Mouse (Mus musculus) liver, adult 2 months (tissue): ENCODE data around the gene Medag. TPM values are rescaled to one million over a fixed set of nuclear protein-coding genes. Genes with fewer than 3 reads are reported as not detected.

Experiments
- DNase-seq: peaks from one replicate; pipeline ENCODE4 v3.0.0-alpha.2; 2011; ENCODE audit warnings: low read depth, low spot score; ENCODE audit errors: extremely low read depth
- H3K27ac ChIP-seq: fragments of 200-500 bp; replicated peaks from 2 replicates; pipeline ENCODE4 v1.5.1; 2012; ENCODE audit warnings: low read depth, mild to moderate bottlenecking, control low read depth, inconsistent platforms, low read length; ENCODE audit not compliant: insufficient read depth
- H3K27me3 ChIP-seq: fragments of 200-500 bp; 2 replicates; pipeline ENCODE4 v1.6.1; 2012; ENCODE audit warnings: mild to moderate bottlenecking, moderate library complexity, low read length, inconsistent platforms; ENCODE audit not compliant: control insufficient read depth, insufficient read depth
- H3K36me3 ChIP-seq: fragments of 200-500 bp; 2 replicates; pipeline ENCODE4 v1.6.1; 2012; ENCODE audit warnings: low read length, inconsistent platforms; ENCODE audit not compliant: control insufficient read depth, insufficient read depth
- H3K4me1 ChIP-seq: fragments of 200-500 bp; 2 replicates; pipeline ENCODE4 v1.6.1; 2011; ENCODE audit warnings: low read length; ENCODE audit not compliant: control insufficient read depth, insufficient read depth
- H3K4me3 ChIP-seq: fragments of 200-500 bp; 2 replicates; pipeline ENCODE4 v1.5.1; 2011; ENCODE audit warnings: low read depth, mild to moderate bottlenecking, control low read depth, low read length, moderate library complexity; ENCODE audit not compliant: insufficient read depth
- H3K79me2 ChIP-seq: fragments of 200-500 bp; 2 replicates; pipeline ENCODE4 v1.6.1; 2012; ENCODE audit warnings: inconsistent platforms, mild to moderate bottlenecking, low read length, moderate library complexity; ENCODE audit not compliant: control insufficient read depth, insufficient read depth
- H3K9ac ChIP-seq: fragments of 200-500 bp; 2 replicates; pipeline ENCODE4 v1.6.1; 2012; ENCODE audit warnings: low read depth, mild to moderate bottlenecking, control low read depth, inconsistent platforms, low read length
- CTCF ChIP-seq: fragments of 200-500 bp; IDR thresholded peaks from 2 replicates; pipeline ENCODE4 v1.5.1; 2011; ENCODE audit warnings: low read depth, low read length, control low read depth
- POLR2A ChIP-seq: fragments of 200-500 bp; IDR thresholded peaks from 2 replicates; pipeline ENCODE4 v1.6.1; 2011; ENCODE audit warnings: low read length, control low read depth; ENCODE audit not compliant: insufficient read depth; ENCODE audit errors: extremely low read depth
- WGBS: fragments of 180-500 bp; shearing (Covaris S2); methylation state at CpG from one replicate; pipeline ENCODE4 v1.1.7; 2018; 5-methylcytosine and 5-hydroxymethylcytosine counted together
- polyA plus RNA-seq: library from polyadenylated mRNA; depleted of rRNA; stranded (reverse); fragments of >200 nt; gene quantifications from 2 replicates; pipeline ENCODE4 v1.2.3, GENCODE M21; 2012
- total RNA-seq: library from RNA; depleted of rRNA; stranded (reverse); fragments of >200 nt; gene quantifications from 2 replicates; pipeline ENCODE4 v1.2.3, GENCODE M21; 2014

Gene Medag
- total and polyA plus RNA-seq, 2 experiments: 0.18 to 0.21 TPM

DNA sequence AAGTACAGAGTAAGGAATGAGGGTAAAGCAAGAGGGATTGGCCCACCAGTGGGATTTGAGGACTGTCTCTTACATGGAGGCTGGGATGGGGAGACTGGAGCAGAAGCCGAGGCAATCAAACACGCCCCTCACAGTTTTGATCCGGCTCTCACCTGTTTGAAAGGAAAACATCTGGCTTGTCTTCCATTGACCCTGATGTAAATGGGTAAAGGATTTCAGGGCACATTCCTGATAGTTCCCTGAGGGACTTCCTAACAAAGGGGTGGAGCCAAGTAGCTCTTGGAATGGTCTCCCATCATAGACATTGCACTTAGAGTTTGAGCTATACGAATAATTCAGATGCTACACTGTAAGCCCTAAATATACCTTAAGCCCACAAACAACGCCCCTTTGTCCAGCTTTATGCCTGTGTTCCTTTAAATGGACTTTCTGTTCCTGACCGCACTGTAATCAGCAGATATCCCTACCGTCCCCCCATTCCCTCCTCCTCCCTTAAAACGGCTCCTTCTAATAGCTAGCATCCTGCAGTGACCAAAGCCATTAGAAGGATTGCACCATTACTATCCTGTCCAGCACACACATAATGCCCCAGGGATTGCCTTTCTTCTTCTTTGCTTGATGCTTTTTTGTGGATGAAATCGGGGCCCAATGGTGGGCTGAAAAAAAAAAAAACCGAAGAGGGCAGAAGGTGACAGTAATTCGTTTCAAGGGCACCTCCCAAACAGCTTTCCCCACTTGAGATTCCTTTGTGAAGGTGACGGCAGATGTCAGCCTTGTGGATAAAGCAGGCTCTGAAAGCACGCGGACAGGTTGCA, 36.3 kb upstream of the Medag start:
- Histone ChIP-seq H3K4me1 (no peaks in the 10 kb centered on the region), H3K27me3 (no peaks in the 10 kb centered on the region), H3K79me2 (no peaks in the 10 kb centered on the region), H3K36me3 (no peaks in the 10 kb centered on the region), H3K27ac (no peak overlapping the region), H3K4me3 (no peak overlapping the region), H3K9ac (no peak overlapping the region)
- 55% methylated on average over 14 of the region's 14 CpGs for WGBS
- no peak for TF ChIP-seq CTCF
- no peak for TF ChIP-seq POLR2A
- no peak for DNase-seq

DNA sequence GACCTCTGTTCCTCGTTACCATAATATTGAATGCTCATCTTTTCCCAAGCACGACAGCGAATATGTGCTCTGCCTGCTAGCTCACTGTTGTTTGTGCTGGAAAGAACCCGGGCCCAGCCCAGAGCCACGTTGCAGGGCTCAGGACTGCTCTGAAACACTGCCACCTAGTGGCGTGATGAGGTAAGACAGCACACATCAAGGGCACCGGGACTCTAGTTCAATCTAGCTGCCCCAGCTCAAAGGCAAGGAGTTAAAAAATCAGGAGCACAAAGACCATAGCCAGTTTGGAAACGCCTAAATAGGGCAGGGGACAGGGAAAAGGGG, 35.7 kb upstream of the Medag start:
- no peak overlapping the region for H3K4me3 ChIP-seq
- H3K4me1 ChIP-seq: no peaks in the 10 kb centered on the region
- no peak for TF ChIP-seq POLR2A
- peak; percentile 96 for TF ChIP-seq CTCF
- H3K27me3 ChIP-seq: no peaks in the 10 kb centered on the region
- H3K79me2 ChIP-seq: no peaks in the 10 kb centered on the region
- WGBS: 2% methylated on average over 8 of the region's 8 CpGs
- DNase-seq: peak; percentile 38
- H3K27ac ChIP-seq: no peak overlapping the region
- H3K36me3 ChIP-seq: no peaks in the 10 kb centered on the region
- no peak overlapping the region for H3K9ac ChIP-seq

DNA sequence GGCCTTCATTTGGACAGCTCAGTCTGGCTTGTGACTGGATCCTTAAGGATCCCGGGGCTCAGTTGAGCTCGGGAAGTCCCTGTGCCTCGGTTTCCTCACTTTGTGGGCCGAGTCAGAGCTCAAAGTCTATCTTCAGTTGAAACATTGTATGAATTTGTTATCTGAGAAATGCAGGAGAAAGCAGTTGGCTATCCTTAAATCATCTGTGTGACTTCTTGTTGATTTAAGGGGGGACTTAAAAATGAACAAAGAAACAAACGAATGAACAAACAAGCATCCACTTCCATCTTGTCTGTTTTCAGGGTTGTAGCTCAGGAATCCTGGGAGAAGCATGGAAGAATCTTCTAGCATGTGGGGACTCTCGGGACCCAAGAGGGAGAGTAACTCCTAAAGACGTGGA, 35.2 kb upstream of the Medag start:
- H3K27ac ChIP-seq: no peak overlapping the region
- H3K27me3 ChIP-seq: no peaks in the 10 kb centered on the region
- no peak for DNase-seq
- TF ChIP-seq POLR2A (no peak), CTCF (no peak)
- H3K9ac ChIP-seq: no peak overlapping the region
- H3K79me2 ChIP-seq: no peaks in the 10 kb centered on the region
- H3K4me1 ChIP-seq: no peaks in the 10 kb centered on the region
- no peaks in the 10 kb centered on the region for H3K36me3 ChIP-seq
- WGBS: 68% methylated on average over 7 of the region's 7 CpGs
- H3K4me3 ChIP-seq: no peak overlapping the region

DNA sequence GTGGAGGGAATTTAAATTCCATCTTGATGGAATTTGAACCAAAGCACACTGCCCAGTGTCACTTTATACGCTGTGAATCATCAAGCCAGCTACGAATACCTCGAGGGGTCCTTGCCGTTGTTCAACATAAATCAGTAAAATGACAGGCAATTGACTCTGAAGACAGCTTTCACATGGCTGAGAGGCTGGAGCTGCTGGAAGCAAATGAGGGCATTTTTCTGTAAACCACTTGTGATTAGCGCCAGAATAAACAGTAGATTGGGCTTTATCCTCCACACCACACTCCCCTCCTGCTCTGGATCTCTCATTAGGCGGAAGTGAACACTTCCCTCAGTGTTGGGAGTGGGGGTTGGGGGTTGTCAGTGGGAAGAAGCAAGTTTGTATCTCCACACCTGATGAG, 34.3 kb upstream of the Medag start:
- Histone ChIP-seq H3K9ac (no peak overlapping the region), H3K4me3 (no peak overlapping the region), H3K79me2 (no peaks in the 10 kb centered on the region), H3K27ac (no peak overlapping the region), H3K4me1 (no peaks in the 10 kb centered on the region), H3K27me3 (no peaks in the 10 kb centered on the region), H3K36me3 (no peaks in the 10 kb centered on the region)
- TF ChIP-seq POLR2A: no peak
- no peak for TF ChIP-seq CTCF
- DNase-seq: no peak
- WGBS: 44% methylated on average over 6 of the region's 6 CpGs

DNA sequence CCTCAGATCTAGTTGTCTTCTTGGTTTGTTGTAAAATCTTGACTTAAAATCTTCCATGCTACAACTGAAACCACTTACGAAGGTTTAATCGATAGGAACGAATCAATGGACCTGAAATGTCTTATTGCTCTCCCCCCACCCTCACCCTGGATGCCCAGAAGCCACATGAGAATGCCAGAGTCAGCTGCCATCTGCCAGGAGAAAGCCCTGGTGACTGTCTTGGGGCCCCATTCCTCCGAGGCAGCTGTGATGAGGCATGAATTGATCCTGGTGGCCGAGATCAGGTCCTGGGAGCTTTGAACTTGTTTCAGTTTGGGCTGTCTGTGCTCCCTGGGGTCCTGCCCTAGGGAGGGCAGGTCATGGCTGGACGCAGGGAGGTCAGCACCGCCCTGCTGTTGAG, 33.0 kb upstream of the Medag start:
- Histone ChIP-seq H3K27ac (no peak overlapping the region), H3K4me3 (no peak overlapping the region), H3K4me1 (no peaks in the 10 kb centered on the region), H3K36me3 (no peaks in the 10 kb centered on the region), H3K9ac (no peak overlapping the region), H3K27me3 (no peaks in the 10 kb centered on the region), H3K79me2 (no peaks in the 10 kb centered on the region)
- DNase-seq: no peak
- 75% methylated on average over 7 of the region's 7 CpGs for WGBS
- TF ChIP-seq POLR2A (no peak), CTCF (no peak)

DNA sequence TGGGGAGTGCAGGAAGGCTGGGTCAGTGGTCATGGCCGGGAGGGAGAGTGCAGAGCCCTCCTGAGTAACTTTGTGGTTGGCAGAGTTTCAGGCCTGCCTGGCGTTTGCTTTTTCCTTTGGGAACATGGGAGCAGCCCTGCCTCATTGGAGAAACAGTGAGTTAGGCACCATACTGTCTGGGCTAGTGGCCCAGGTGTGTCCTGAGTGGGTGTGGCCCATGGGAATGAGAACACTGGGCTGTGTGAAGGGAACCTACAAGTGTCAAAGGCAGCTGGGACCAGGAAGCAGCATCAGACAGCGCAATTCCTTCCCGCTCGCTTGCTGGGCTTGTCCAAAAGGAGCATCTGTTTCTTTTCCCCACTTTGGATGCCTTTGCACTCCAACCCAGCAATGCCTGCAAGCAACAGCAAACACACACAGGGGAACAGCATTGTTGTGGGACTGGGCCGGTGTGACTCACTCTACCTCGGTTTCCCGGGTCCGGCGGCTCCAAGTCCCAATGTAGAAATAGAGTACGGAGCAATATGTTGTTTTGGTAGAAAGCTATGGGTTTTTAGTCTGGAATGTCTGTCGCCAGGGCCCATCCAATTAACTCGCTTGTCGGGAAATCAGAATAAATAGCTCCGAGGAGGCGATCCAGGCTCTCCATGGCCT, 32.3 kb upstream of the Medag start:
- no peak for DNase-seq
- TF ChIP-seq POLR2A (no peak), CTCF (no peak)
- no peaks in the 10 kb centered on the region for H3K4me1 ChIP-seq
- H3K9ac ChIP-seq: no peak overlapping the region
- 84% methylated on average over 16 of the region's 16 CpGs for WGBS
- no peaks in the 10 kb centered on the region for H3K36me3 ChIP-seq
- H3K4me3 ChIP-seq: no peak overlapping the region
- no peaks in the 10 kb centered on the region for H3K27me3 ChIP-seq
- no peaks in the 10 kb centered on the region for H3K79me2 ChIP-seq
- H3K27ac ChIP-seq: no peak overlapping the region
